Mouse (Mus musculus) E14TG2a.4 (cell line): Measurements from ENCODE around the gene Slc22a18.

Experiments
- H3K27me3 ChIP-seq: 2 replicates; pipeline ENCODE4 v1.6.1; 2014; ENCODE audit warnings: low read length, control low read depth; ENCODE audit not compliant: insufficient read depth
- H3K36me3 ChIP-seq: 2 replicates; pipeline ENCODE4 v1.6.1; 2014; ENCODE audit warnings: low read length, control low read depth; ENCODE audit not compliant: insufficient read depth
- H3K4me1 ChIP-seq: replicated peaks from 2 replicates; pipeline ENCODE4 v1.6.1; 2014; ENCODE audit warnings: low read depth, low read length, control low read depth
- H3K4me3 ChIP-seq: replicated peaks from 2 replicates; pipeline ENCODE4 v1.5.1; 2014; ENCODE audit warnings: mild to moderate bottlenecking, low read length
- H3K9me3 ChIP-seq: 2 replicates; pipeline ENCODE4 v1.6.1; 2014; ENCODE audit warnings: low read length, control low read depth
- CTCF ChIP-seq: conservative IDR thresholded peaks from 2 replicates; pipeline ENCODE4 v1.5.1; 2014; ENCODE audit warnings: low read length
- NANOG ChIP-seq: IDR thresholded peaks from 2 replicates; pipeline ENCODE4 v1.6.1; 2014; ENCODE audit warnings: borderline replicate concordance, low read length, mixed read lengths
- POU5F1 ChIP-seq: IDR thresholded peaks from 2 replicates; pipeline ENCODE4 v1.6.1; 2014; ENCODE audit warnings: low read length, borderline replicate concordance

The Slc22a18 gene

GRCm38 (mm10) chr7:143505823-143506222 is 32.3 kb downstream of the Slc22a18 start:
- peaks cover 51% of the 10 kb centered on the region for H3K4me1 ChIP-seq
- no peaks in the 10 kb centered on the region for H3K9me3 ChIP-seq
- peaks cover 38% of the 10 kb centered on the region for H3K27me3 ChIP-seq
- no peak overlapping the region for H3K4me3 ChIP-seq
- no peak for TF ChIP-seq NANOG
- TF ChIP-seq CTCF = peak; percentile 84
- TF ChIP-seq POU5F1 = no peak
- 0 out of 2 replicates have a peak, but pooled peaks cover under 1% of the 10 kb centered on the region for H3K36me3 ChIP-seq

DNA sequence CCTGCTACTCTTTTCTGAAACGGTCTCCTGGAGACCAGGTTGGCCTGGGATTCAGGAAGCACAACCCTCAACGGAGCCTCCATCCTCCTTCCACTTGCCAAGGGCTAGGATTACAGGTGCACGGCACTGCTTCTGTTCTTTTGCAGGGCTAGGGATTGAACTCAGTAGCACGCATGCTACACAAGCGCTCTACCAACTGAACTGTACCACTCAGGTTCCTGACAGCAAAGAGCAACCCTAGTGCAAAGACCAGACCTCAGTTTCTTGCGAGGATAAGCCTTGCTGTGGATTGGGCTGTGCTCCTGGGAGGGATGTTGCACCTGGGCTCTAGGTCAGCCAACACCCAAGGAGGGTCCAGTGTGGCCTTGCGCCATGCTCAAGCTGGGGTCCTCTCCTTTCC is 32.7 kb downstream of the Slc22a18 start:
- H3K4me1 ChIP-seq = peaks cover 47% of the 10 kb centered on the region
- no peaks in the 10 kb centered on the region for H3K36me3 ChIP-seq
- TF ChIP-seq NANOG (no peak), POU5F1 (no peak), CTCF (no peak)
- H3K9me3 ChIP-seq = no peaks in the 10 kb centered on the region
- H3K27me3 ChIP-seq = peaks cover 33% of the 10 kb centered on the region
- H3K4me3 ChIP-seq = peak overlapping the region; percentile 35

- peaks cover 29% of the 10 kb centered on the region for H3K27me3 ChIP-seq
- TF ChIP-seq NANOG (no peak), POU5F1 (no peak), CTCF (peak; percentile 95)
- peak overlapping the region; percentile 35 for H3K4me3 ChIP-seq
- peaks cover 43% of the 10 kb centered on the region for H3K4me1 ChIP-seq
- H3K36me3 ChIP-seq = no peaks in the 10 kb centered on the region
- H3K9me3 ChIP-seq = no peaks in the 10 kb centered on the region
These were observed 33.1 kb downstream of the Slc22a18 start for GRCm38 (mm10) chr7:143506675-143507074.

DNA sequence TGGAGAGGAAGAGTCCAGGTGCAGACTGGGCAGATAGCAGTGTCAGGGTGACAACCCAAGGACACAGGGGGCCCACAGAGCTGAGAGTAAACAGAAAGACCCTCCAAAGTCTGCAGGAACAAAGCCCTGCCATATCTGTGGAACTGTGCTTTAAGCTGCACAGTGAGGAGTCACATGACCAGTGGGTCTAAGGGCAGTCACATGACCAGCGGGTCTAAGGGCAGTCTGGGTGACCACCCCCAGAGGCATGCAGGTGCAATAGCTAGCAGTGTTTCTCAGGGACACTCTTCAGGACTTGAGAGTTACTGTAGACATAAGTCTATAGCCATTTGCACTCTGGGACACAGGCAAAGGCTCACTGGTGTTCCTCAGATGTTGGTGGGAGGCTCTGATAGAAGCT is 36.0 kb downstream of the Slc22a18 start:
- Histone ChIP-seq H3K36me3 (peaks cover 26% of the 10 kb centered on the region), H3K4me3 (no peak overlapping the region), H3K9me3 (no peaks in the 10 kb centered on the region), H3K27me3 (peaks cover 15% of the 10 kb centered on the region; the same call in 1 of the 2 replicates), H3K4me1 (peaks cover 28% of the 10 kb centered on the region)
- TF ChIP-seq NANOG (no peak), CTCF (no peak), POU5F1 (no peak)

DNA sequence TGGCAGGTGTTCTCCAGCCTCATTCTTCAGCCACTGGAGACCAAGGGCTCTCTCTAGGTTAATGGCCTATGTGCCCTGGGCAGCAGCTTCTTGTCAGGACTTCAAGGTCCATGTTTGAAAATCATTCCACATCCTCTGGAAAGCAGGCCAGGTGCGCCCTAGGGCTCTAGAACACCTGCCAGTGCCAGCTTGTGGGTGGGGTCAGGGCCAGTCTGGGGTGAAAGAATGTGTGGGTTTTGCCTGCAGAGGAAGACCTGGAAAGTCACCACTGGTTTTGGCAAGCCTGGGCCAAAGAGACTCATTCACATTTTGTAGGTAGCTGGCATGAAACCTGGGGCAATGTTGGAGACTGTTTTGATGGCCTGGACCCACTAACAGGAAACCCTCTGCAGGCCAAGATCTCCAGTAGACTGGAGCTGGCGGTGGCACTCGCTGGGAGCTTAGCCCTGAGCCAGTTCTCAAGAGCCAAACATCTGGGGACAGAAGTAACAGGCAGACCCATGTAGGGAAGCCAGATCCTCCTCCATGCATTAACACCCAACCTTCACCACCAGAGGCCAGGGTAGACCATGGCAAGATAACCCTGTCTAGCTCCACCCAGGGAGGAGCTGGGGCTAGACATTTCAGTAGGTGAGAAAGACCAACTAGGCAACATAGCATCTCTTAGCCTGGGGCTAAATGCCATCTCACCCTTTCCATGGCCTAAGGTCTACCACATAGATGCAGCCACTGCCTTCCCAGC is 37.2 kb downstream of the Slc22a18 start:
- peaks cover 19% of the 10 kb centered on the region for H3K4me1 ChIP-seq
- peaks cover 38% of the 10 kb centered on the region for H3K36me3 ChIP-seq
- TF ChIP-seq POU5F1 (no peak), NANOG (no peak), CTCF (no peak)
- peaks cover 10% of the 10 kb centered on the region; the same call in 1 of the 2 replicates for H3K27me3 ChIP-seq
- no peaks in the 10 kb centered on the region for H3K9me3 ChIP-seq
- H3K4me3 ChIP-seq = no peak overlapping the region

GRCm38 (mm10) chr7:143511335-143511712 is 37.8 kb downstream of the Slc22a18 start:
- peaks cover 43% of the 10 kb centered on the region for H3K36me3 ChIP-seq
- H3K4me1 ChIP-seq = peaks cover 15% of the 10 kb centered on the region
- H3K4me3 ChIP-seq = no peak overlapping the region
- peaks cover 10% of the 10 kb centered on the region; the same call in 1 of the 2 replicates for H3K27me3 ChIP-seq
- no peaks in the 10 kb centered on the region for H3K9me3 ChIP-seq
- TF ChIP-seq POU5F1 = no peak
- no peak for TF ChIP-seq CTCF
- TF ChIP-seq NANOG = no peak

- H3K9me3 ChIP-seq = no peaks in the 10 kb centered on the region
- H3K27me3 ChIP-seq = no peaks in the 10 kb centered on the region
- TF ChIP-seq CTCF (no peak), NANOG (no peak)
- H3K4me1 ChIP-seq = 0 out of 2 replicates have a peak, but pooled peaks cover 12% of the 10 kb centered on the region
- H3K36me3 ChIP-seq = peaks cover 69% of the 10 kb centered on the region
- H3K4me3 ChIP-seq = no peak overlapping the region
These were observed 40.4 kb downstream of the Slc22a18 start for GRCm38 (mm10) chr7:143513763-143514415.

GRCm38 (mm10) chr7:143514416-143514768 is 40.9 kb downstream of the Slc22a18 start:
- H3K36me3 ChIP-seq = peaks cover 74% of the 10 kb centered on the region
- H3K9me3 ChIP-seq = no peaks in the 10 kb centered on the region

DNA sequence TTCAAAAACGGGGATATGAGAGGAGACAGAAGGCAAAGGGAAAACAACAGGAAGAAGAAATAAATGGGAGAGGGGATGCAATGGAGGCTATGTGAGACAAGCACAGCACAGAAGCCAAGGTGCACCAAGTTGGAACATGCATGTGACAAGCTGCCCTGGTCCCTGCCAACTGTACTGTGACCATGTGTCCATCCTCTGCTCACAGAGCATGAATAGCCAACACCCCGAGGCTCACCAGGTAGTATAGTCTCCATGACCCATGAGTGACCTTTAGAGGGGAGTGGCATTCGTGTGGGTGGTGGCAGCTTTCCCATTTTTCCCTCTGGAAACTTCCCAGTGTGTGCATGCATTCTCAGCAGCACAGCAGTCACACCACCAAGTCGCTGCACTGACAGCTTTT is 45.8 kb downstream of the Slc22a18 start:
- no peaks in the 10 kb centered on the region for H3K27me3 ChIP-seq
- H3K4me3 ChIP-seq = no peak overlapping the region
- peaks cover 100% of the 10 kb centered on the region for H3K36me3 ChIP-seq
- no peak for TF ChIP-seq CTCF
- TF ChIP-seq POU5F1 = no peak
- no peak for TF ChIP-seq NANOG
- no peaks in the 10 kb centered on the region for H3K9me3 ChIP-seq
- peaks cover 19% of the 10 kb centered on the region for H3K4me1 ChIP-seq

More at GRCm38 (mm10) chr7:143514416-143514768, 40.9 kb downstream of the Slc22a18 start:
- H3K4me3 ChIP-seq = no peak overlapping the region
- H3K4me1 ChIP-seq = peaks cover 15% of the 10 kb centered on the region
- H3K27me3 ChIP-seq = no peaks in the 10 kb centered on the region
- TF ChIP-seq CTCF (no peak), POU5F1 (no peak), NANOG (no peak)
